Mouse (Mus musculus) thymus, postnatal 10 days (tissue): ENCODE measurements around the gene Tfg.

Experiments used
- DNase-seq, 2 experiments: peaks; one replicate each; pipeline ENCODE4 v3.0.0; 2021; ENCODE audit warnings: low spot score in 2 of 2

The Tfg gene

GRCm38 (mm10) chr16:56717224-56718200 lies at the start of gene Tfg:
Tfg (minus strand) TSS chr16:56717450.
- peak; percentile 98 to 99 for DNase-seq

GRCm38 (mm10) chr16:56729060-56729459 lies 11.8 kb upstream of the Tfg start:
- DNase-seq: no peak

- no peak for DNase-seq
These were observed 7.7 kb upstream of the Tfg start for GRCm38 (mm10) chr16:56724927-56725326.

- no peak for DNase-seq
These were observed 5.1 kb upstream of the Tfg start for GRCm38 (mm10) chr16:56722357-56722756.

DNA sequence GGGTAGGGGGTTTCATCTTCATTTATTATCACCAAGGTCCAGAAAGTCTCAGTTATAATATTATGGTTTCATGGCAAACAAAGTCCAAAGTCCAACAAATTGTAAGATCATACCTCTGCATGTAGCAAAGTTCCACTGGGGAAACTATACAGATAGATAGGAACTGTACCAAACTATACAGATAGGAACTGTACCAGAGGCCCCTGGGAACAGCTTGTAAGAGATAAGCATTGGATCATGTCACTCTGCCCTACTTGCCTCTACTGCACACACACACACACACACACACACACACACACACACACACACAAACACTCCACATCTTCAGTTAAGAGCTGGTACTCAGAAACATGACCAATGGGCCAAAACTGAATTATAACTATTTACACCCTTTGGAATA lies 1.8 kb upstream of the Tfg start:
- DNase-seq: no peak

DNA sequence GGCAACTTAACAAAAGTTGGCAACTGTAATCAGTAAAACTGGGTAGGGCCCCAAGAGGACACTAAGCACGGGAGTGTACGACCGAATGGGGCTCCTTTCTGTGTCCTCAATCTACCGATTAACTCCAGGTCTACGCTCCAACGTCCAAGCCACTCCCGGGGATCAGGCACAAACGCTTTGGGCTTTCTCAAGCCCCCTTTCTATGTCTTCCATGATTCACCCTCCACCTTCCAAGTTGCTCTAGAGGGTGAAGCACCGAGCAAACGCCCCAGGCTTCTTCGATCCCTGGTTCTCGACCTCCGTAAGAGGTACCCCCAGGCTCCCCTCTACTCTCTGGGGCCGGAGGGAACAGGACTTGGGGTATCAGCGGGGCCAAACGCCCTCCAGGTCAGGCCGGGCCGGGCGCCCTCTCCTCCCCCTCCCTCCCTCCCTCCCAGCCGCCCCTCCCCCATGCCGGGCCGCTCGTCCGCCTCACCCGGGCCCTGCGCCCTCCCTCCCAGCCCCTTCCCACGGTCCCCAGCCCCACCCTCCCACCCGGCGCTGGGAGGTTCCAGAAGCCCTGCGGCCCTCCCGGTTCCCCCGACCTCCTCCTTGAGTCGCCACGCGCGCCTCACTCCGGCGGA lies 582 bp downstream of the Tfg start:
- peak in 1 of 2 experiments; percentile 43 for DNase-seq

GRCm38 (mm10) chr16:56715608-56716007 lies 1.6 kb downstream of the Tfg start:
- no peak for DNase-seq

DNA sequence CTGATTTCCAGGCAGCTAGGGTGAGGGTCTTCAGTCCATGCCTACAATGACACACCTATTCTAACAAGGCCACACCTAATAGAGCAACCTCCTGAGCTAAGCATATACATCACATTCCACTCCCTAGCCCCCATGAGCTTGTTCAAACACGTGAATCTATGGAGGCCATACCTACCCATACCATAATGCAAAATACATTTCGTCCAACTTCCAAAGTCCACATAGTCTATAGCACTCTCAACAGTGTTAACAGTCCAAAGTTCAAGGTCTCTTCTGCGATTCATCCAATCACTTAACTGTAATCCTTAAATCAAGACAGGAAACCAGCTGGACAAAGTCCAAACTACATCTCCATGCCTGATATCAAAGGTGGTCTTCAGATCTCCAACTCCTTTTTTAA lies 7.2 kb downstream of the Tfg start:
- DNase-seq: no peak

DNA sequence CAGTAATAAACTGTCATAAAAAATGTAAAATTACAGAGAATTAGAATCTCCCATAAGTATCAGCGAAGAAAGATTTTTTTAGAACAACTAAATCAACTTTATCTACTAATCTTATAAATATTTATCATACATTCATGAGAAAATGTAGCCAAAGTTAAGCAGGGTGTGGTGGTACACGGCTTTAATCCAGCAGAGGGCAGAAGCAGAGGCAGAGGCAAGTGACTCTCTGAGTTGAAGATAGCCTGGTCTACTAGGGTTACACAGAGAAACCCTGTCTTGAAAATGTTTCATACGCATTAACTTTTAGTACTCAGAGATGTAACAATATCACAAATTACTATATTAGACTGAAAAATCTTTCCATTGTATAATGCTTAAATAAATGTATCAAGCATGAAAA lies 11.5 kb downstream of the Tfg start:
- no peak for DNase-seq

DNA sequence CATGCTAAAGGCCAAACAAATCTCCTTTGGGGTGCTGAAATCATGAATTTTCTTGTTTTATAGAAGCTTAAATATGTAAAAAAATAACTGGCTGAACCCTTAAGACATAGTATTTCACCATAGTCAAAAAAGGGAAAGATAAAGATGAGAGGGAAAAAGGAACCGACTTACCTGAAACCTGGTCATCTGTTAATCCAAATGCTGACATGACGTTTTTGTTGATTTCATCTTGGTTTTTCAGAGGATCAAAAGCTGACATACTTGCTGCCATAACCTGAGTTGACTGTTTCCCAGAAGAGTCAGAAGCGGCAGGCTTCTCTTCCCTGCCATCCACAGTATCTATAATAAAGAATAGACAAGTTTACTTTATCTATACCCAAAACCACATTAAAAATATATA lies 16.4 kb downstream of the Tfg start:
- no peak for DNase-seq

DNA sequence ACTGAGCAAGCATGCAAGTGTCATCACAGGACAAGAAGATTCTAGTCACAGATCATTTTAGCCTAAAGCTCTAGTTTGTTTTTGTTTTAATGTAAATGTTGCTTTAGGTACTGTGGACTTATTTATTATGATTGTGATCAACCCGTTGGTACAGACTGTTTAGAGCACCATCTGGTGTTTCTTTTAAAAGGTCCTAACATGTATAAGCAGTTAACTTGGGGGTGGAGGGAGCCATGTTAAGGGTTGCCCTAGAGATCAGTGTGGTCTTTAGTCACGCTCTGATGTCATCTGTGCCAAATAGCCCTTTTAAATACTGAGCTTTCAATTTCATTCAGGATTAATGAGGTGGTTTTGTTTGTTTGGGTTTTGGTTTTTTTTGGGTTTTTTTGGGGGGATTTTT lies 20.8 kb downstream of the Tfg start:
- no peak for DNase-seq

DNA sequence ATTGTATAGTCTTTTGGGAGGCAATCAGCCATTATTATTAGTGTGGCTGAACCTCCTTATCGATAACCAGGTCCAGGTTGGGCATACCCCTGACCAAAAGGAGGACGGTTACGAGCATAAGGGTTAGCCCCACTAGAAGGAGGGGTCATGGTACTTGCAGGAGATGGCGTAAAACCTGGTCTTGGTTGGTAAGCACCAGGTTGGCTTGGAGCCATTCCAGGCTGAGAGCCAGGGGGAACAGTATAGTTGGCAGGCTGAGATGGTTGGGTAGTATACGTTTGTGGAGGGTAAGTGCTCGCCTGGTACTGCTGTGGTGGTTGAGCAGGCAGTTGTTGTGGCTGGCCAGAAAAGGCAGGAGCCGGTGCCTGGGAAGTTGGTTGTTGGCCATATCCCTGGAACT lies 26.5 kb downstream of the Tfg start:
- no peak for DNase-seq

DNA sequence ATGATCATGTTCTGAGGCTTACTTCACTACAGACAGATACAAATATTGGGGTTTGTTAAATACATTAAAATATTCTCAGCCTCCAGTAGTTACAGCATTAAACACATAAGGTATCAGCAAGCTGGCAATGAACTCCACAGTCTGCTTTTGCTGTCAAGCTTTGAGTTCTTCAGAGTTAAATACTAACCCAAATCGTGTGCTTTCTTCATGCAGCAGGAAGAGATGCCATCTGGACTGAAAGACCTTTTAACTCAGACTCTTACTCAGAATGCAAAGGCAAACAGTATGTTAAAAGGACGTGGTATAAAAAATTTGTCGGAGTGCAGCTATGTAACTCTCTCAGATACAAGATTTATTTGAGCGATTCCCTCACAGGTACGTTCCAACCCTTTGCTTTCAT lies 30.5 kb downstream of the Tfg start:
- no peak for DNase-seq

DNA sequence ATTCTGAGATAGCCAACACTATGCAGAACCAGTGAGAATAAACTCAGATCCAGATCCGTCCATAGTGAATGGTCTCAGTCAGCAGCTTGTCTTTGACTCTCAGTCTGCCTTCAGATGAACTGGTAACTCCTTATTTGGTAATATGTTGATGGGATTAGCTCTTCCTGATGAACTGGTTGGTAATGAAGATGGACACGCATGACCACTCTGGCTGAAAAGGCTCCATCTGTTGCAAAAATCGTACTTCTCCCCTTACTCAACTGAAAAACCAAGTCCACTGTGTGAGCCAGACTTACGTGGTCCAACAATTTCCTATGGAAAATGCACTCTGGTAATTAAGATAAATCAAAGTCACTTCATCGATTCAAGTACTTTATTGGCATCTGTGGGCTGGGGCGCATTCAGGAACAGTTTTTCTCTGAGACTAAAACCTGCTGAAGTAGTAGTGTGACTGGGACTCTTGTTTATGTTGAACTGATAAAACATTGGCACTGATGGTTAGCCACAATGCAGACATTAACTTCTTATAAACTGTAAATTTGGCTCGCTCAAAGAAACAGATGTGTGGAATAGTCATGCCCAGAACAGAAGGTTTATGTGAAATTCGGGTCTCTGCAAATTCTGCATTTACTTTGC lies 36.1 kb downstream of the Tfg start:
- no peak for DNase-seq

GRCm38 (mm10) chr16:56677146-56677545 lies 40.1 kb downstream of the Tfg start:
- no peak for DNase-seq

GRCm38 (mm10) chr16:56673420-56673819 lies 43.8 kb downstream of the Tfg start:
- DNase-seq: no peak

GRCm38 (mm10) chr16:56670941-56671340 lies 46.3 kb downstream of the Tfg start:
- DNase-seq: no peak

- no peak for DNase-seq
These were observed 47.7 kb downstream of the Tfg start for GRCm38 (mm10) chr16:56669520-56669919.

DNA sequence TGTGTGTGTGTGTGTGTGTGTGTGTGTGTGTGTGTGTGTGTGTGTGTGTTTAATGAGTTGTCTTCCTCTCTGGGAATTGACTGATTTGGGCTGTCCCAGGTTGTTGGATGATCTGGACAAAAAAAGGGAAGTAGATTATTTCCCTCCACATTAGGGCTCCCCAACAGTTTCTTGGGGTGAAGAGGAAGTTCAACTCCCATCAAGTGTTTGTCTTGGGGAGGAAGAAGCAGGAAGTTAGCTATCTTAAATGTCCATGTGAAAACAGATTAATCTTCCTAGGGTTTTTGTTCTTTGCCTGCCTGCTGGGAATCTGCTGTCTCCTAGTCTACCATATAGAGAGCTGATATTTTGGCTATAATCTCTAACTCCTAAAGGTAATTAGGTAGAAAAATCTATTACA lies 58.4 kb downstream of the Tfg start:
- no peak for DNase-seq

- DNase-seq: no peak
These were observed 61.9 kb downstream of the Tfg start for GRCm38 (mm10) chr16:56655193-56655910.

GRCm38 (mm10) chr16:56646382-56647172 lies 70.7 kb downstream of the Tfg start:
- no peak for DNase-seq
